Mouse (Mus musculus) ovary, postnatal 10 days (tissue): ENCODE data around the gene Siah3.
"Not testable (repeated sequence)": the region's sequence is repeated elsewhere in the genome, so short reads cannot be mapped to it uniquely, and the experiment has no call there.

Experiments
- DNase-seq: peaks from one replicate; pipeline ENCODE4 v3.0.0; 2022; ENCODE audit warnings: low spot score

Gene Siah3

GRCm38 (mm10) chr14:75455743-75456421 lies at the start of gene Siah3:
Gene Siah3, plus strand, starts transcription at chr14:75455982.
- no peak for DNase-seq

- DNase-seq = no peak
These were observed 46.0 kb upstream of the Siah3 start for GRCm38 (mm10) chr14:75409772-75410171.

GRCm38 (mm10) chr14:75410392-75410791 lies 45.4 kb upstream of the Siah3 start:
- DNase-seq = no peak

GRCm38 (mm10) chr14:75418721-75419120 lies 37.1 kb upstream of the Siah3 start:
- DNase-seq = no peak

- DNase-seq = no peak
These were observed 35.9 kb upstream of the Siah3 start for GRCm38 (mm10) chr14:75419876-75420275.

GRCm38 (mm10) chr14:75420811-75421210 lies 35.0 kb upstream of the Siah3 start:
- no peak for DNase-seq

GRCm38 (mm10) chr14:75431173-75431786 lies 24.5 kb upstream of the Siah3 start:
- DNase-seq = no peak

- DNase-seq = no peak
These were observed 22.9 kb upstream of the Siah3 start for GRCm38 (mm10) chr14:75432850-75433249.

GRCm38 (mm10) chr14:75434576-75434975 lies 21.2 kb upstream of the Siah3 start:
- DNase-seq = no peak

GRCm38 (mm10) chr14:75444486-75445105 lies 11.2 kb upstream of the Siah3 start:
- no peak for DNase-seq

- no peak for DNase-seq
These were observed 10.4 kb upstream of the Siah3 start for GRCm38 (mm10) chr14:75445281-75445947.

- no peak for DNase-seq
These were observed 9.9 kb upstream of the Siah3 start for GRCm38 (mm10) chr14:75445948-75446281.

GRCm38 (mm10) chr14:75446314-75446713 lies 9.5 kb upstream of the Siah3 start:
- DNase-seq = not testable (repeated sequence)

- DNase-seq = no peak
These were observed 1.9 kb upstream of the Siah3 start for GRCm38 (mm10) chr14:75453906-75454305.

- no peak for DNase-seq
These were observed 1.1 kb upstream of the Siah3 start for GRCm38 (mm10) chr14:75454716-75455115.

GRCm38 (mm10) chr14:75455361-75455742 lies 430 bp upstream of the Siah3 start:
- no peak for DNase-seq

- DNase-seq = no peak
These were observed 873 bp downstream of the Siah3 start for GRCm38 (mm10) chr14:75456489-75457220.

- DNase-seq = no peak
These were observed 1.4 kb downstream of the Siah3 start for GRCm38 (mm10) chr14:75457221-75457600.

GRCm38 (mm10) chr14:75459431-75459830 lies 3.6 kb downstream of the Siah3 start:
- DNase-seq = no peak

GRCm38 (mm10) chr14:75459991-75460390 lies 4.2 kb downstream of the Siah3 start:
- no peak for DNase-seq

- DNase-seq = no peak
These were observed 4.7 kb downstream of the Siah3 start for GRCm38 (mm10) chr14:75460436-75460835.

GRCm38 (mm10) chr14:75461770-75462169 lies 6.0 kb downstream of the Siah3 start:
- no peak for DNase-seq
